Mouse (Mus musculus) heart, embryonic 12.5 days (tissue): ENCODE results near the gene Ldlrad1. TPM values are rescaled to one million over a fixed set of nuclear protein-coding genes. Genes with fewer than 3 reads are reported as not detected.

Source experiments
- ATAC-seq: fragments of 200-750 bp; cut with Nextera tagmentation; 2 replicates; pipeline ENCODE4 v1.8.0; 2017; ENCODE audit warnings: moderate TSS enrichment, moderate library complexity; ENCODE audit not compliant: insufficient number of reproducible peaks, low FRiP score
- H3K27ac ChIP-seq: fragments of 300-500 bp; sonication (generic); 2 replicates; pipeline ENCODE4 v1.5.1; 2016; ENCODE audit warnings: mild to moderate bottlenecking, moderate library complexity; ENCODE audit not compliant: poor library complexity, severe bottlenecking
- H3K27me3 ChIP-seq: fragments of 300-500 bp; sonication (generic); replicated peaks from 2 replicates; pipeline ENCODE4 v1.6.1; 2016; ENCODE audit warnings: mild to moderate bottlenecking, moderate library complexity
- H3K36me3 ChIP-seq: fragments of 300-500 bp; sonication (generic); 2 replicates; pipeline ENCODE4 v1.6.1; 2016; ENCODE audit warnings: mild to moderate bottlenecking, moderate library complexity
- H3K4me1 ChIP-seq: fragments of 300-500 bp; sonication (generic); replicated peaks from 2 replicates; pipeline ENCODE4 v1.6.1; 2016; ENCODE audit warnings: mild to moderate bottlenecking
- H3K4me2 ChIP-seq: fragments of 300-500 bp; sonication (generic); 2 replicates; pipeline ENCODE4 v1.6.1; 2016; ENCODE audit warnings: mild to moderate bottlenecking, moderate library complexity
- H3K4me3 ChIP-seq: fragments of 300-500 bp; sonication (generic); 2 replicates; pipeline ENCODE4 v1.5.1; 2016; ENCODE audit warnings: mild to moderate bottlenecking
- H3K9ac ChIP-seq: fragments of 300-500 bp; sonication (generic); 2 replicates; pipeline ENCODE4 v1.6.1; 2016; ENCODE audit warnings: mild to moderate bottlenecking, moderate library complexity
- H3K9me3 ChIP-seq: fragments of 300-500 bp; sonication (generic); replicated peaks from 2 replicates; pipeline ENCODE4 v1.6.1; 2016; ENCODE audit warnings: mild to moderate bottlenecking, moderate library complexity
- WGBS: fragments of 180-500 bp; shearing (Covaris S2); methylation state at CpG from one replicate; pipeline ENCODE4 v1.1.7; 2016; 5-methylcytosine and 5-hydroxymethylcytosine counted together
- polyA plus RNA-seq: library from polyadenylated mRNA; unstranded; fragments of >200 nt; fragmentation: Nextera tagmentation; extraction: Ambion mirVana; gene quantifications from 2 replicates; pipeline ENCODE4 v1.2.1, GENCODE M21; 2016

The Ldlrad1 gene
- polyA plus RNA-seq, 1 experiment from 2014 or later, result not detected

DNA sequence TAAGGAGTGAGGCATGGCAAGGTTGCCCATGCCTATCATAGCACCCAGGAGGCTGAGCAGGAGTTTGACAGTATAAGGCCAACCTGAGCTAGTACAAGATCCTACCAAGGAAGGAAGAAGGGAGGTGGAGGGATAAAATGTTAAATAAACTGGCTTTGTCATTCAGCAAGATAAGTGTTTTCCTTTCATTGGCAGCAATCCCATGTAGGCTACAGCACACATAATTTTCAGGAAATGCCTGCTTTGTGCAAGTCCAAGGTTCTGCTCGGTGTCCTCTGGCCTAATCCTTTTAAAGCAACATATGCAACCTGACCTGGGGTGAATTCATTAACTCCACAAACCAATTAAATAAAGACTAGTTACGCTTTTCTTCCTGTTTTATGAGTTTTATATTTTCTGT, 36.4 kb downstream of the Ldlrad1 start:
- H3K4me3 ChIP-seq, result no peak overlapping the region
- peaks cover 53% of the 10 kb centered on the region for H3K4me1 ChIP-seq
- no peaks in the 10 kb centered on the region for H3K9me3 ChIP-seq
- H3K4me2 ChIP-seq, result no peak overlapping the region
- H3K27me3 ChIP-seq, result no peaks in the 10 kb centered on the region
- WGBS, result 56% methylated on average over 2 of the region's 2 CpGs
- H3K9ac ChIP-seq, result no peak overlapping the region
- peaks cover 29% of the 10 kb centered on the region for H3K36me3 ChIP-seq
- H3K27ac ChIP-seq, result peak overlapping the region; percentile 80; the same call in 1 of the 2 replicates
- ATAC-seq, result no peak; the same call in 1 of the 2 replicates

DNA sequence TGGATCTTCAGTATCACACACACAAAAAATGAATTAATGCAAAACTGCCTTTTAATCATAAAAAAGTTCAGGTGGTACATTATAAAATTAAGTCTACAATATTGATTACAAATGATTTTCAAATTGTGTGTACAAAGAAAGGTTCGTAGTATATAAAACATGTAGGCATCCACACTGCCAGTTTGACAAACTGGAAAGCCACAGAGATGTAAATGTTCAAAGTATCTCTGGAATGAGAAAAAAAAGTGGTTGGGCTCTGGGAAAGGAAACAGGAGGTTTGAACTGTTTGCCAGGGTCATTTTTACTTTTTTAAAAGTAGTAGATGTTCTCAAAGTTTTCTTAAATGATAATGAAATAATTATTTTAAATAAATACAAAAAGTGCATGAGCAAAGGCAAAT, 37.1 kb downstream of the Ldlrad1 start:
- Histone ChIP-seq H3K4me3 (no peak overlapping the region), H3K4me2 (no peak overlapping the region), H3K27me3 (no peaks in the 10 kb centered on the region), H3K9ac (no peak overlapping the region), H3K36me3 (peaks cover 23% of the 10 kb centered on the region), H3K9me3 (no peaks in the 10 kb centered on the region), H3K27ac (peak overlapping the region; percentile 80), H3K4me1 (peaks cover 58% of the 10 kb centered on the region)
- WGBS, result 25% methylated on average over 1 of the region's 1 CpGs
- no peak for ATAC-seq

DNA sequence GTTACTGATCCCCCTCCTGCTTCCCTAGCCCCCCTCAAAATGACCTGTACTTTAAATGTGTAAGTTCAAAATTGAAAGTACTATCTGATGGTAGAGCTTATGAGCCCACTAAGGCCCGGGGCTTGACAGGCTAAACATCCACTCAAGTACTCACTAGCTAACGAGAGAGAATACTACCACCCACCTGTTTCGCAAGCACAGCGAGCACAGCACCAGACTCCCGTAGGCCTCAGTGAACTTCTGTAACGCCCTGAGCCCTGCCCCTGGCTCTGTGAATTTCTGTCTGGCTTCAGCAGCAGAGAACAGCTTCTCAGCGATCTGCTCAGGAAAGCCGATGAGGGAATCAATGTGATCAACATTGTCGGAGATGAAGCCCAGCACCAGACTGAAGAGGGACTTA, 38.1 kb downstream of the Ldlrad1 start:
- H3K4me2 ChIP-seq, result no peak overlapping the region
- H3K9ac ChIP-seq, result no peak overlapping the region
- H3K4me3 ChIP-seq, result no peak overlapping the region
- H3K36me3 ChIP-seq, result peaks cover 13% of the 10 kb centered on the region
- ATAC-seq, result no peak
- peaks cover 64% of the 10 kb centered on the region for H3K4me1 ChIP-seq
- WGBS, result 69% methylated on average over 9 of the region's 9 CpGs
- H3K27ac ChIP-seq, result no peak overlapping the region
- no peaks in the 10 kb centered on the region for H3K9me3 ChIP-seq
- H3K27me3 ChIP-seq, result no peaks in the 10 kb centered on the region

DNA sequence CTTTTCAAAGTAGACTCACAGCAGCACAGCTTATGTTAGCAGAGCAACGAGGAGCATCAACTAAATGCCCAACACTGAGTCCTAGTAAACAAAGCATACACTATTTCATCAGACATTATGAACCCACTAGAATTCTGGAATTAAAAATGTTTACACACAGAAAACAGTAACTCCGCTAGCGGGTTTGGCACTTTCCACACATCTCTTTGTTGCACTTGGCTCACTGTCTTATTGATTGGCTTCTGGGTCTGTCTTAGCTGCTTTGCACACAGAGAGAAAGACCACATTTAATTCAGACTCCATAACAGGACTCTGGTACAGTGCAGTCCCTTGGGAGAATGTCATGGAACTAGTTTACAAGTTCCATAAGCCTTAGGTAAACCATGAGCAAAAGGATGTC, 39.1 kb downstream of the Ldlrad1 start:
- Histone ChIP-seq H3K9me3 (no peaks in the 10 kb centered on the region), H3K36me3 (peaks cover 7% of the 10 kb centered on the region), H3K4me3 (no peak overlapping the region), H3K9ac (no peak overlapping the region), H3K4me2 (no peak overlapping the region), H3K27me3 (no peaks in the 10 kb centered on the region), H3K27ac (no peak overlapping the region), H3K4me1 (peaks cover 67% of the 10 kb centered on the region)
- 90% methylated on average over 3 of the region's 3 CpGs for WGBS
- no peak for ATAC-seq

DNA sequence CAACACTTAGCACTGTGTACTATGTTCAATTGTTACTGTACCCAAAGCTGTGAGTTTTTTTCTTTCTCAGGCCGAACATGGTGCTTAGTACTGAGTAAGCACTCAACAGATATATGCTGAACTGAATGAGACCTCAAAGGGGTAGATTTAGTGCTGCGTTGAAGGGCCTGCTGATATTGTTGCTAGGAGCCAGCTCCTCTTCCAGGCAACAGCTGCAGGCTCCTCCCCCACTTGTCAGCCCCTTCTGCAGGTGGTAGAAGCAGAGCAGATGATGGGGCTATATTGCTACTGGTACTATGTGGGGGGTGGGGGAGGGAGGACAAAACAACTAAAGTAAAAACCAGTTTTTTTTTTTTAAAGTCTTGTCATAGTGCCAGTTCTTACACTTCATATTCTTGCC, 40.5 kb downstream of the Ldlrad1 start:
- no peaks in the 10 kb centered on the region for H3K9me3 ChIP-seq
- H3K36me3 ChIP-seq, result 0 out of 2 replicates have a peak, but pooled peaks cover 5% of the 10 kb centered on the region
- H3K9ac ChIP-seq, result no peak overlapping the region
- no peaks in the 10 kb centered on the region for H3K27me3 ChIP-seq
- peak overlapping the region; percentile 7; the same call in 1 of the 2 replicates for H3K4me2 ChIP-seq
- ATAC-seq, result no peak
- peak overlapping the region; percentile 44 for H3K27ac ChIP-seq
- peaks cover 60% of the 10 kb centered on the region for H3K4me1 ChIP-seq
- H3K4me3 ChIP-seq, result no peak overlapping the region
- 21% methylated on average over 2 of the region's 2 CpGs for WGBS

DNA sequence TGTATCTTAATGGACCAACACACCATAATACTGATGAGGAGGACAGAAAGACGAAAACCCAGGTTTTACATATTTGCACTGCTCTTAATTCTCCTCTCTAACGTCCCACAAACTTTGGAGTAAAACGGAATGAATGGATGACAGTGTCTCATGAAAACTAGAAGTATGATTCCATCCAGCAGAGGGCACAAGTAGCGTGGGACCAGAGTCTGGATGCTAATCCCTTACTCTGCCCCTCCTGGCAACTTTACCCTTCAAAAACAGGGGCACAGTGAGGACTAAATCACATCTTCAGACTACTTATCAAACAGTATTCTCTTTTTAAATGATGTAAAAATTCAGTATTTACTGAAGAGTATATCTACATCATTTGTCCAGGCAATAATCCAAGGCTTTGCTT, 41.5 kb downstream of the Ldlrad1 start:
- no peak overlapping the region for H3K27ac ChIP-seq
- H3K9ac ChIP-seq, result no peak overlapping the region
- H3K27me3 ChIP-seq, result no peaks in the 10 kb centered on the region
- H3K4me2 ChIP-seq, result no peak overlapping the region
- no peaks in the 10 kb centered on the region for H3K9me3 ChIP-seq
- H3K4me1 ChIP-seq, result peaks cover 56% of the 10 kb centered on the region
- H3K4me3 ChIP-seq, result no peak overlapping the region
- 22% methylated on average over 4 of the region's 4 CpGs for WGBS
- no peaks in the 10 kb centered on the region for H3K36me3 ChIP-seq
- no peak for ATAC-seq

DNA sequence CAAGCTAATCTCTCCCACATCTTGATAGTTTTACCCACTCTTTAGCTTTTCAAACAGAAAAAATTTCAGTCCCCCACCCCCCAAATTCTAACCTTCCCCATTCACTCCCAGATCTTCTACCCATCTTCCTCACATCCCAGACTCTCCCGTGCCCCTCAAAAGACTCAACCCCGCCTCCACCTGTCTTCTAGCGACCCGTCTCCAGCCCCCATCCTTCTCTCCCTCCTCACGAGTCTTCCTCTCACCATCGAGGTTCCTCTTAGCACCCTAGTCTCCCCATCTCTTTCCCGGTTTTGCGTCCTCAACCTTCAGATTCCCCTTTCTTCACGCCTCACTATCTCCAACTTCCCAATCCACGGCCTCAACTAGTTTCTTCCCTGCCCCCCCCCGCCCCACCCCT, 43.5 kb downstream of the Ldlrad1 start:
- Histone ChIP-seq H3K36me3 (no peaks in the 10 kb centered on the region), H3K27ac (peak overlapping the region; percentile 85), H3K9me3 (no peaks in the 10 kb centered on the region), H3K4me1 (peaks cover 43% of the 10 kb centered on the region), H3K27me3 (no peaks in the 10 kb centered on the region), H3K4me2 (peak overlapping the region; percentile 91), H3K4me3 (peak overlapping the region; percentile 78), H3K9ac (peak overlapping the region; percentile 82)
- ATAC-seq, result no peak
- 2% methylated on average over 11 of the region's 11 CpGs for WGBS

DNA sequence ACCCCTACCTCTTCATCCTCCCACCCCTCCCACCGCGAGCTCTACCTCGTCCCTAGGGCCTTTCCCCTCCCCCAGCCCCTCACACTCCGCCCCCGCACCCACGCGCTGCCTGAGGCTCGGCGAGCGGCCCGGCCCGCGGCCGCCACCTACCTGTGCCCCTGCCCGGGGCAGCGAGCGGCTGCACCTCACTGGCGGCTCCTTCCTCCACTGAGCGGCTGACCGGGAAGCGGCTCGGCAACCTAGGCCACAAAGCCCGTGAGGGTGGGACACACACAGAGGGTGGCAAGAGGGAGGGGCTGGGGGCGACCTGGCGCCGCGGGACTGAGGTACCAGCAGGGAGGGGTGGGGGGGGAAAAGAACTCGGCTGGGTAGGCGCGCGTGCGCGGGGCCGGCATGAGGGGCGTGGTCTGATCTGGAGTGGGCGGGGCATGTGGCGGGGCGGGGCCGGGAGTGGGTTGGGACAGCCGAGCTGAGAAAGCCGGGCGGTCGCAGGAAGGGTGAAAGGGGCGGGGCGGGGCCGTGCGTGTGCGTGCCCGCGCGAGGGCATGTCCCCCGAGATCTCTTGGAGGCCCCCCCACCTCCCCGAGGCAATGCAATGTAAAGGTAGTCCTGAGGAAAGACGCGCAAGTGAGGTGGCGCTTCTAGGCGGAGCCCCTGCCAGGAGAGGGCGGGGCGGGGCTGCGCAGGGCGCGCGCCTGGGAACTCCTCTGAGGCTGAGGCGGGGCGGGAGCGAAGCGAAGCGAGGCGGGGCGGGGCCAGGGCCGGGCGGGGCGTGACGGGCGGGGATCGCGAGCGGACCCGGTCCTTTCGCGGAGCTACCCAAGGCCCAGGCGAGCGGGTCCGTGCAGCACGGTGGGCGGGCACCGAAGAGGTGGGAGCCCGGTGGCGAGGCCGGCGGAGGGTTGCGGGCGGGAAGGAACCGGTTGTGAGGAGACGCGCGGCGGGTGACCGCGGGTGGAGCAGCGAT, 44.4 kb downstream of the Ldlrad1 start, which contains the start of the genes Lrrc42 and Hspb11:
Gene Lrrc42, minus strand, starts transcription at position 408 of the 967 bp plus-strand sequence.
Gene Hspb11, plus strand, starts transcription at position 469 of the 967 bp plus-strand sequence.
- H3K27me3 ChIP-seq, result no peaks in the 10 kb centered on the region
- H3K9me3 ChIP-seq, result no peaks in the 10 kb centered on the region
- whole genome bisulfite sequencing, result under 1% methylated on average over 94 of the region's 101 CpGs
- ATAC-seq, result peak; percentile 96
- peak within 1 kb of the TSS; percentile 91 for H3K4me2 ChIP-seq
- H3K9ac ChIP-seq, result peak within 1 kb of the TSS; percentile 82
- no peaks in the 10 kb centered on the region for H3K36me3 ChIP-seq
- H3K4me1 ChIP-seq, result peaks cover 40% of the 10 kb centered on the region
- peak within 1 kb of the TSS; percentile 85 for H3K27ac ChIP-seq
- peak within 1 kb of the TSS; percentile 78 for H3K4me3 ChIP-seq

DNA sequence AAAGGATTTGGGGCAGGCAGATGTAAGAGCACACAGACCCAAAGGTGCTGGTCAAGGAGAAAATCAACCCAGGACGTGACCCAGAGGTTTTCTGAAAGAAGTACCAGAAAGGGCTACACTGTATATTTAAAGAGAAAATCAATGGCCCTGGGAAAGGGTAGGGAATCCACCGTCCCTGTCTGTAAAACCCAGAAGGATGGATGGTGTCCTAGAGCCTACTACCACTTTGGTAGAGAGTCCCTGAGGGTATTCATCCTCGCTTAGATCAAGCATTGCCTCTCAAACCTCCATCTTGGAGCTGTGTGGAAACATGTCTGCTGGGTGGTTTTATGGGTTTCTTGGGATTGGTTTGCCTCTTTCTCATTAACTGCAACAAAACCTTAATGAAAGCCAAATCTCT, 45.4 kb downstream of the Ldlrad1 start:
- H3K4me2 ChIP-seq, result peak overlapping the region; percentile 91
- 27% methylated on average over 3 of the region's 3 CpGs for WGBS
- H3K27ac ChIP-seq, result 0 out of 2 replicates have a peak overlapping the region, but pooled peaks have one; percentile 85
- peak overlapping the region; percentile 82 for H3K9ac ChIP-seq
- ATAC-seq, result no peak
- H3K9me3 ChIP-seq, result no peaks in the 10 kb centered on the region
- H3K4me3 ChIP-seq, result peak overlapping the region; percentile 78
- peaks cover 32% of the 10 kb centered on the region for H3K4me1 ChIP-seq
- H3K36me3 ChIP-seq, result no peaks in the 10 kb centered on the region
- H3K27me3 ChIP-seq, result no peaks in the 10 kb centered on the region

DNA sequence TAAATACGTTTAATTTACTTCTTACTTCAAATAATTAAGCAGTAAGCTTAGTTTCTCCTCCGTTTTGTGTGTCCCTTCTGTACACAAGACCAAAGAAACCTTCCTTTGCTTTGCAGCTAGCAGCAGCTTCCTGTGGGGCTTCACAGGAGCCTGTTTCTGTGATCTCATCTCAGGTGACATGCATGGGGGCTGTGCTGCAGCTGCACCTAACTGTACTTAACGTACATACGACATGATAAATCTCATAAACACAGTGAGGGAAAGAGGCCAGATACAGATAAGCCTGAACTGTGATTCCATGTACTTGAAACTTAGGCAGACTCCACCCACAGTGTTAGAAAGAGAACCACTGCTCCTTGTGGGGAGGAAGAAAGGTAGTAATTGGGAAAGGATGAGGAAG, 51.0 kb downstream of the Ldlrad1 start:
- Histone ChIP-seq H3K9ac (no peak overlapping the region), H3K4me1 (peaks cover 3% of the 10 kb centered on the region; the same call in 1 of the 2 replicates), H3K4me2 (no peak overlapping the region), H3K4me3 (no peak overlapping the region), H3K27ac (no peak overlapping the region), H3K36me3 (peaks cover 11% of the 10 kb centered on the region), H3K9me3 (peaks cover 2% of the 10 kb centered on the region; the same call in 1 of the 2 replicates), H3K27me3 (no peaks in the 10 kb centered on the region)
- 36% methylated on average over 4 of the region's 4 CpGs for WGBS
- no peak for ATAC-seq
